7 mouse cellular contexts compared by ENCODE assay signal in genomic region chr19:53890781-53891251, GRCm38 (mm10). TPM values are rescaled to one million over a fixed set of nuclear protein-coding genes. Genes with fewer than 3 reads are reported as not detected.
A peak's percentile ranks its signal among the peaks of the same experiment; 100 is the strongest.
DNase-seq lines count a peak whose midpoint lies in the region; ATAC-seq lines count a peak whose summit lies in the region.

No protein-coding gene starts in this region.

- intact Hi-C loops in left cerebral cortex, postnatal 25 days (cut with DNase I): no loop called here

- peak; percentile 74 for ATAC-seq in CD4-positive, CD25-positive, alpha-beta regulatory T cell, adult 4 months
- peak; percentile 72 for ATAC-seq in neutrophil, adult 5-6 weeks (ENCODE audit: extremely low read depth, insufficient number of reproducible peaks, low FRiP score, poor library complexity, severe bottlenecking)

- DNase-seq in MEL-GATA-1-ER (ENCODE audit: extremely low read depth, low read depth): peak; percentile 87
- DNase-seq in kidney, postnatal 36 days: peak; percentile 18 to 22
- DNase-seq in right cerebral cortex, postnatal 36 days (ENCODE audit: low spot score in 2 of 2): no peak
- DNase-seq in left cerebral cortex, postnatal 25 days (ENCODE audit: low spot score in 2 of 2): no peak
- DNase-seq in right cerebral cortex, adult 2 months (ENCODE audit: low spot score in 2 of 2): no peak

RNA-seq across cellular contexts. Expression of gene Pdcd4, which starts 1.2 kb away (rescaled TPM):
- 100 to 1,000 TPM; 447 to 643 TPM for polyA plus RNA-seq in CD4-positive, CD25-positive, alpha-beta regulatory T cell, adult 4 months (2017; shearing (Covaris generic))
- total RNA-seq in neutrophil, adult 5-6 weeks (2017): 162 and 168 TPM in 2 replicates
- total RNA-seq in left cerebral cortex, postnatal 25 days (2021): 100 to 1,000 TPM in 1 of 2 experiments, 10 to 100 TPM in 1; 97.3 to 105 TPM

RNA-seq across cellular contexts. Expression of gene Shoc2, which starts 53.3 kb away (rescaled TPM):
- polyA plus RNA-seq in CD4-positive, CD25-positive, alpha-beta regulatory T cell, adult 4 months (2017; shearing (Covaris generic)): 10 to 100 TPM; 65.7 to 68.8 TPM
- 70.9 and 75.4 TPM in 2 replicates for total RNA-seq in neutrophil, adult 5-6 weeks (2017)
- total RNA-seq in left cerebral cortex, postnatal 25 days (2021): 10 to 100 TPM; 52.0 to 53.6 TPM

RNA-seq across cellular contexts. Expression of gene Bbip1, which starts 53.6 kb away (rescaled TPM):
- 100 to 1,000 TPM; 101 to 113 TPM for polyA plus RNA-seq in CD4-positive, CD25-positive, alpha-beta regulatory T cell, adult 4 months (2017; shearing (Covaris generic))
- 52.3 and 74.0 TPM in 2 replicates for total RNA-seq in neutrophil, adult 5-6 weeks (2017)
- total RNA-seq in left cerebral cortex, postnatal 25 days (2021): 10 to 100 TPM; 58.4 to 58.6 TPM

Comparison
In these comparisons a context has a peak if more than half of its experiments do, and no peak if none do; other contexts are left out.
1. DNase-seq: peak in MEL-GATA-1-ER (single experiment) and kidney, postnatal 36 days (2 of 2); none in right cerebral cortex, postnatal 36 days (0 of 2), left cerebral cortex, postnatal 25 days (0 of 2) and right cerebral cortex, adult 2 months (0 of 2).